Mouse (Mus musculus): Measurements from ENCODE around the gene Abat.
A peak's percentile ranks its signal among the peaks of the same experiment; 100 is the strongest.
"Not testable (repeated sequence)": the region's sequence is repeated elsewhere in the genome, so short reads cannot be mapped to it uniquely, and the experiment has no call there.

Abat gene

DNA sequence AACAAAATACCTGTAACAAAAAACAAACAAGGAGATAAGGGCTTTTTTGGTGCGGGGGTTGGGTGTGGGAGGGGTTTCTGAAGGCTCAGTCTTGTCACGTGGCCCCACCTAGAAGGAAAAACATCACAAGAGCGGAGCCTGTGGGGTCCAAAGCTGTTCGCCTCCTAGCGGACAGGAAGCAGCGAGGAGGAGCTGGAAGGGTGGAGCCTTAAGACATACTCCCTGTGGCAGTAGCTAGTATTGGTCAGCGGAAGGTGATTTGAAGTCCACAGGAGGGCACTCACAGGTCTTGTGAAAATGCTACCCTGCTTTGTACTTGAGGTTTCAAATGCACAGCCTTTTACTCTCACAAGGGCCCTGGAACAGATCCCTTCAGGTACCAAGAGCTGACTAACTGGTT is 19.7 kb downstream of the Abat start:
- no peak for DNase-seq (ENCODE audit: low spot score)

DNA sequence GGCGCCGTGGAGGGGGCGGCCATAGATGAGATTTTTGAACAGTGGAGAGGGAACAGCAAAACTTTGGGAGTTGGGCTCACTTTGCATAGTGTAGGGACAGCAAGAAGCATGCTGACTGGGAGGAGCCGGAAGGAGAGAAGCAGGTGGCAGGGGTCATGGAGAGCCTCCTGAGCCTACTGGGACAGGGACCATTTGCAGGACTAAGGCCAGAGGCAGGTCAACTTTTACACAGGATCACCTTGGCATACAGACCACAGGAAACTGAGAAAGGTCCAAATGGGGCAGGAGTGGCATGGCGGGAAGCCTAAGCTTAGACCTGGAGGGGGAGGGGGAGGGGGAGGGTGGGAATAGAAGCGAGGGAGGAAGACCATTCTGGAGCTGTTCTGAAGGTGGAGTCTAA is 20.2 kb downstream of the Abat start:
- no peak for DNase-seq (ENCODE audit: low spot score)

DNA sequence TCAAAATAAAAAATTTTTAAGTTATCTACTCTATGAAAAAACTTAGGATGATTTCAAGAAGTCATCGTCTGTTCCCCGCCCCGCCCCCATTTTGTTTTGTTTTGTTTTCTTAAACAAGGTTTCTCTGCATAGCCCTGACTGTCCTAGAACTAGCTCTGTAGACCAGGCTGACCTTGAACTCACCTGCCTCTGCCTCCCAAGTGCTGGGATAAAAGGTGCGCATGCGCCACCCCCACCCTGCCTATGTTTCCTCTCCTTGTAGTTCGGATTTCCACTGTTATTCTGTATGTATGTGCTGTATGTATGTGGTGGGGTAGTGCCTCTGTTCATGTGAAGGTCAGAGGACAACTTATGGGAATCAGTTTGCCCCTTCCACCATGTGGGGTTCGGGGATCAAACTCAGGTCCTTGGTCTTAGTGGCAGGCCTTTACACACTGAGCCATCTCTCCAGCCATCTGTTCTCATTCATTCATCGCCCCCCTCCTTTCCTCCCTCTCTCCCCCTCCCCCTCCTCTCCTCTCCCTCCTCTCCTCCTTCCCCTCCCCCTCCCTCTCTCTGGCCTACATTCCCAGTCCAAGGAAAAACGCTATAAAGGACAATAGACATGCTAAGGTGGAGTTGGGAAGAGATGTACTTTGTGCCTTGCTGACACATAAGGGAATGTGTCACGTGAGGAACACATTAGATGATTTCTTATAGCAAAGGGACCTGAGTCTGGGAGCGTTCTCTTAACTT is 21.4 kb downstream of the Abat start:
- DNase-seq (ENCODE audit: low spot score) = no peak

DNA sequence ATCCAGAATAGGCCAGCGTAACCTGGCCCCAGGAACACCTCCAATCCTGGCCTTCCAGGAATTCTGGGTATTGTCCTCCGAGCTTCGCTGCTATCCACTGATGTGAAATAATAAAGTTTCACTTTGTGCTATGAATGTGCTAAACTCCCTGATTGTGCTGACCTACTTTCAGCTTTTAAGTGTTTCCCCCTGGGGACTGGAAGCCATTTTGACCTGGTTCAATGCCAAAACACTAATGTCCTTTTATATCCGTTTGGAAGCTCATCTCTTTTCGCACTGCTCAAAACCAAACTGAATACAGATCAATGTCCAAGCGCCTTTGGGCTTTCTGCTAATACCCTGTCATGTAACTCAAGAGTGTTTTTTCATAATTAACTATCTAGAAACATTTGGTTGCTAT is 22.2 kb downstream of the Abat start:
- DNase-seq (ENCODE audit: low spot score) = no peak

DNA sequence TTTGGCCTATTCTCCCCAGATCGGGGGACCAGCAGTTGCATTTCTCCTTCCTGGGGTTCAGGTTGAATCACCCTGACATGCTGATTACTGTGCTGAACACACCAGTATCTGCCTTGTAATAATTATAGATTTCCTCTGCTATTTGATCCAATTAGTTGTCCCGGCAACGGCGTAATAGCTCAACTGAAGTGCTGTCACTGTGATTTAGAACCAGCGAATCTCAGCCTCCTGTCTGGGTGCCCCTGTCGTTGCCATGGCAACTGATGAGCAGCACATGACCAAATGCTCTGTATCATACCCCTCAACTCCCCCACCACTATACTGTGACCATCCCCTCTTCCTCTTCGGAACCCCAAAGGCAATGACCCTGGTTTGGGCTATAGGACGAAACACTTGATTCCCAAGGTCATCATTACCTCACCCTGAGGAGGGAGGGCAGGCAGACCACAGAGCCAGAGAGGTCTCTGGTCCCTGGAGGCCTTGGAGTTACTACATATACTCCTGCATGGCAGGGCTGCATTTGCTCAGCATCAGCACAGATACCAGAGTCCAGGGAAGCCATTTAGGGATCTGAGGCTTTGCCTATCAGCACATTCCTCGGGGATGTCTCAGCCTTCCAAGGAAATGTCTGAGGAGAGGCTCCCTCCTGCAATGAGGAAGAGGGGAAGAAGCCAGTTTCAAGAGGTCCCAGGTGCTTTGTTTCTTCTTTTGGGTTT is 26.1 kb downstream of the Abat start:
- no peak for DNase-seq (ENCODE audit: low spot score)

DNA sequence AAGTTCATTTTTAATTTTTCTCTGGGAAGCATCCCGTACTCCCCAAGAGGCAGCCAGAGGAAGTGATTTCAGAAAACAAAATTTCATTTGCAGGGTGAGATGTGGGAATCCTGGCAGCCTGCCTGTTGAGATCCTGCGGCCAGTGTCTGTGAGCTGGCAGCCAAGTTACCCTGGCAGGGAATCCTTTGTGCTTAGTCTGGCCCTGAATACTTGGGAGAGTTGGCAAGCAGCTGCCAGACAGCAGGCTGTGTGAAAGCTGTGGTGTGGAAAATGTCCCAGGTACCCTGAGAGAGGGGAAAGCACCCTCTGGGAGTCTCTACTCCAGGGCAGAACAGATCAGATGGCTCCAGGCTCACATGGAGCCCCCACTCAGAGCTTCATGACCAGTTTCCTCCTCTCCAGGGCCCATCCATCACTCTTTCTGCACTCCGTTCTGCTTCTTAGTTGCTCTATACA is 27.7 kb downstream of the Abat start:
- peak; percentile 37 for DNase-seq (ENCODE audit: low spot score)

DNA sequence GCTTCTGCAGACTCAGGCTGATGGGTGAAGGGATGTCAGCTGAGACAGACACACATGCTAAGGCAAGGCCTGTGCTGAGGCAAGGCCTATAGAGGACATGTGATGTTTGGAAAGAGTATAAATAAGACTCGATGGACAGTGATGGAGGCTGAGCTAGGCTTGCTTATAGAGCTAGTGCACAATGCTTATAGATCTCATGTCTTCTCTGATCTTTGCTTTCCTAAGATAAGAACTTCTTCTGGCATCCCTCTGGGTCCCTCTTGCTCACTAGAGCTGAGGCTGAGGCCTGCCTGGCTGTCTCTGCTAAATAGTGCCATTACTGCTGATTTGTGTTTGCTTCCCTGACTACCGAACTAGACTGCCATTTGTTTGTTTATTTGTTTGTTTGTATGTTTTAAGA is 34.6 kb downstream of the Abat start:
- no peak for DNase-seq (ENCODE audit: low spot score)

DNA sequence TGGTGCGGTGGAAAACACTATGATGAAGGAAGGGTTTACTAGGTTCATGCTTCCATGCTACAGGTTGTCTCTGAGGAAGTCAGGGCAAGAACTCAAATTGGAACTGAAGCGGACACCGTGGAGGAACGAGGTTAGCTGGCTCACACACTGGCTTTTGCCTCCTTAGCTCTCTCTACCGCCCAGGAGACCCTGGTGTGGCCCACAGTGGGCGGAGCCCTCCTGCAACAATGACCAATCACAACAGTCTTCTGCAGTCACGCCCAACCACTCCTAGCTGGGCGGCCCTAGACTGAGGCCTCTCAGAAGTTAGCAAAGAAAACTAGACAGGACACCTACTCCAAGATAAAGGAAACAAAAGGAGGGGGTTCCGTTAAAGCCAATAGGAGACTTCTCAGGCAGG is 36.3 kb downstream of the Abat start:
- DNase-seq (ENCODE audit: low spot score) = no peak

DNA sequence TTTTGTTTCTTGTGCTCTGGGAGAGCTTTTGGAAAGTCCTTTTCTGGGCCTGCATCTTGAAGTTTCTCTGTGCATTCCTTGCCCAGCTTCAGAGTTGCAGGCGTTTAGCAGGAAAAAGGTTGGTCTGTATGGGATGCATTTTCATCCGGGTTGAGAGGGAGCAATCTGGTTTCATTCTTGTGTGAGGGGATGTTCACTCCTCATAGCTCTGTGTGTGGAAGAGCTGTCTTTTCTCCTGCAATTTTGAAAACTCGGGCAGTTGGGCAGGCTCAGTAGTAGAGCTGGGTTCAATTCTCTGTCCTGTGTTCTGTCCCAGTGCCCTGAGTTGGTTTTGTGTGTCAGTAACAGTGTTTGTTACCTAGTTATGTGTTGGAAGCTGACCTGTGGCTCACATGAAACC is 41.1 kb downstream of the Abat start:
- DNase-seq (ENCODE audit: low spot score) = no peak

DNA sequence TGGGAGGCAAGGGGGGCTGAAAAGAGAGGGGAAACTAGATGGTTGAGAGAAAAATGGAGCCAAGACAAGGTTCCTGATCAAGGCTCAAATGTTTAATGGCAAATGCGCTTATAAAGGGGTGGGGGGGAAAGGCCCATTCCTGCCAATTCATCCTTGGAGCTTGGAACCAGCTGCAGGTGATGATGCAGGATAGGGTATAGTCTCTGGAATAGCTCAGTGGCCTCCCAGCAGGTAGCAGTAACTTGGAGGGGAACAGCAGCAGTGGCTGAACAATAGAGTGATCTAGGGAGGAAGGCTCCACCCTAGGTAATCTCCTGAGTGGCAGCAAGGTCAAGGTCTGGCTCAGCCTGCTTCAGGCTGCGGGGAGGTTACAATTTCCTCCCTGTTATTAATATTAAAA is 41.5 kb downstream of the Abat start:
- DNase-seq (ENCODE audit: low spot score) = not testable (repeated sequence)

DNA sequence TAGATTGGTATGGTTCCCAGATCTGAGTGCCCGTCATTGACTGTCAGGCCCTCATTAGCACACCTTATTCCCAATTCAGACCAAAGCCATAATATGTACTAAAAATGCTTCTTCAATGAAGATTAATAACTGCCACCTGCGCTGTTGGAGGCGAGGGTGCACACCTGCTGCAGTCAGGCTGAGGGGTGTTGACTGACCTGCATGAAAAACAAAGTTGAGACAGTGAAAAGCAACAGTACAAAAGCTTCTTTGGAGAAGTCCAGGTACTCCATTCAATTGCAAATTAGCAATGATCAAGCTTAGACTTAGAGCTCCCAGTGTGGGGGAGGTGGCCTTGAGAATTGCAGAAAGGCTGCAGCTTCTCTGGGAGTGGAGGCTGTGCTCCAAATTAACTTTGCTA is 42.1 kb downstream of the Abat start:
- not testable (repeated sequence) for DNase-seq (ENCODE audit: low spot score)

DNA sequence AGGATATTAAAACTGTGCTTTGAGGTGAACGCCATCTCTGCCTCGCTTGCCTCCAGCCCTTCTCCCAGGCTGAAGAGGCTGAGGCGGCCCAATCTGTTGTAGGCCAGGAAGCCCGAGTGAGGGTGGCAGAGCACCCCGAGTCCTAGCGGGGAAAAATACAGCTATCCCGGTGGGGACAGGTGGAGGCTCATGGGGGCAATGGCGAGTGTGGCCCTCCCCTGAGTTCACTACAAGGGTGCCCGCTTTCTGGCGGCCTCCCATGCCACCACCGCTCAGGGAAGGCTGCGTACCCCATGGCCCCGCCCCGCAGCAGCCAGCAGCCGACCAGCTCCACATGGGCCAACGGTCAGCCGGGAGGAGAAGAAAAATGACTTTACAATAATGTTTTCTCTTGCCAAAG is 46.9 kb downstream of the Abat start:
- DNase-seq (ENCODE audit: low spot score) = no peak

DNA sequence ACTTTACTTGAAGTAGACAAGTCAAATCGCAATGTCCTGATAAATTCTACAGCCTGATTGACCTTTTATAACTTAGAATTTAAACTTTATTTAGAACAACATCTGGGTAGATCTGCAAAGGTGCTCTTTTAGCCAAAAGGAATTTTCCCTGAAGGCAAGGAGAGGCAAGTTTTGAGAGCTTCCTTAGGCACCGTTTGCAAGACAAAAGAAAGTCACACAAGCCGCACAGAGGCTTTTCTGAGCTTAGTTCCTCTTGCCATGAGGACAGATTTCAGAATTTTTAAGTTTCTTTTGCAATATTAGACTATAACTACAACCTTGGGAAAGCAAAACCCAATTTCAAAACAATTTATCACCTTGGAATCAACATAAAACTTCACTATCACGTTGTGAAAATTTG is 47.9 kb downstream of the Abat start:
- DNase-seq (ENCODE audit: low spot score) = not testable (repeated sequence)

DNA sequence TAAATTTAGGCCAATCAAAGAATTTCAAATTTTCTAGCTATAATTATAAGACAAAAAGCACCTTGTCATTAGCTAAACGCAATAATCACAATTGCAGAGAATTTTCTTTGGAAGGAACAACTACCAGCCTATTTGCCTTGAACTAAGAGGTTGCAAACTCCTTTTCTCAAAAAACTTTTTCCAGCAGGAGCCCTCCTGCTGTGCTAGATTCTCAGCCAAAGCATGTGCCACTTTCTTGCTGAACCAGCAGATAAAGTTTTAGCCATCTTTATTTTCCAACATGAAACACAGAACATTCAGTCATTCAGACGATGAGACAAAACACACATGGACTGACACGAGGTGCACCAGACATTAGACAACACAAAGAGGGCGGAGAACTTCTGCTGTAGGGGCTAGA is 48.6 kb downstream of the Abat start:
- not testable (repeated sequence) for DNase-seq (ENCODE audit: low spot score)

DNA sequence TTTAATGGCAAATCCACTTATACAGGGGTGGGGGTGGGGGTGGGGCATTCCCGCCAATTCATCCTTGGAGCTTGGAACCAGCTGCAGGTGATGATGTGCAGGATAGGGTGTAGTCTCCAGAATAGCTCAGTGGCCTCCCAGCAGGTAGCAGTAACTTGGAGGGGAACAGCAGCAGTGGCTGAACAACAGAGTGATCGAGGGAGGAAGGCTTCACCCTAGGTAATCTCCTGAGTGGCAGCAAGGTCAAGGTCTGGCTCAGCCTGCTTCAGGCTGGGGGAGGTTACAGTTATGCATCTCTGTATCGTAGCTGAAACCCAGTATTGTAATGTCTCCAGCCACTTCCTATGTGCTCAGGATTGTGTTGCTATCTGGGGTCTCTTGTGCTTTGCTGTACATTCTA is 49.6 kb downstream of the Abat start:
- not testable (repeated sequence) for DNase-seq (ENCODE audit: low spot score)

DNA sequence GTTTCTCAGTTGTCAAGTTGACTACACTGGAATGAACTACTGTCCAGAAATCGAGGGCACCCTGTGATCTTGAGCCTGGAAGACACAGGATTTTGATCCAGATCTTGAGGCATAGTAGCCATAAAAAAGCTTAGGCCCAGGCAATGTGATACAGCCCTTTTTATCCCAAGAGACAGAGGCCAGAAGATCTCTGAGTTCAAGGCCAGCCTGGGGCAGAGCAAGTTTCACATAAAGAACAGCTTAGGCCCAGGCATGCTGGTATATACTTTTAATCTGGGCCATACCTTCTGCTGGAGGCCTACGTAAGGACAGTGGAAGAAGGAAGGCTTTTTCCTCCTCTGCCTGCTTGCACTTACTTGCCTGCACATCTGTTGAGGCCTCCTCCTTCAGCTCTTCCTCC is 51.6 kb downstream of the Abat start:
- no peak for DNase-seq (ENCODE audit: low spot score)

DNA sequence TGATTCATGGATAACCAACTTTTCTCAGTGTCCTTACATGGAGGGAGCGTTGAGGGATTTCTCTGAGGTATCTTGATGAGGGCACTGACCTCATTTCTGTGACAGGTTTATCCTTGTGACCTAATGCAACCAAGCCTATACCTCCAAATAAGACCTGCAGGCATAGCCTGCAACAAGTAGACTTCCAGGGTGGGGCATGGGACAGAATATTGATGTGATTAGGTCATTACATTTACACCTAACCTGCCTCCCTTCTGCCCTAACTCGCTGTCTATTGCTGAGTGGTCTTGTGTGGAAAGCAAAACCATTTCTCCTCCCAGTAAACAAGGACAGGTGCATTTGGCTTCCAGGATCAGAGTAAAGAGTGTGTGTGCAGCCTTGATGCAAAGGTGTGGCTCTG is 52.3 kb downstream of the Abat start:
- no peak for DNase-seq (ENCODE audit: low spot score)

DNA sequence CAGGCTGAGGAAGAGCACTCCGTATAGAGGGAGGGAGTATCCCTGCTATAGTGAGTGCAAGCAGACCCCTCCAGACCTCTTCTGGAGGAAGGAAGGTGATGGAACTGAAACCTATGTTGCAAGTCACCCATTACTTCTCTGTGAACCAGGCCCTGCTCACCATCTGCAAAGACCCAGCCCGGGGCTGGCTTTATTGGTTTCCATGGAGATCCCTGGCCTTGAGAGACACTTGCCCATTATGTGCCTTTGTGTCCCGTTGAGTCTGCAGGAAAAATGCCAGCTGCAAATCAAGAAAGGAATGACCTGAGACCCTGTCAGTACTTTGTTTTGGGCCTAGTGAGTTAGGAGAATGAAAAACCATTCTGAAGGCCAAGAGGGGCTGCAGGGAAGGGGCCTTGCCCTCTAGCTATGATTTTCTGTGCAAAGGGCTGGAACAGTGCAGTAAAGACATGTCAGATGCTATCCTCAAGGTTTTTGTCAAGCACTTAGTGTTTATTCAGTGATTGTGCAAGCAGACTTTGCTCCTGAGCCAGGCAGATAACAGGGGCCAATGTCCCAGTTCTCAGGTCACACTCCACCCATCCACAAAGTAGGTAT is 53.0 kb downstream of the Abat start:
- DNase-seq (ENCODE audit: low spot score) = no peak

DNA sequence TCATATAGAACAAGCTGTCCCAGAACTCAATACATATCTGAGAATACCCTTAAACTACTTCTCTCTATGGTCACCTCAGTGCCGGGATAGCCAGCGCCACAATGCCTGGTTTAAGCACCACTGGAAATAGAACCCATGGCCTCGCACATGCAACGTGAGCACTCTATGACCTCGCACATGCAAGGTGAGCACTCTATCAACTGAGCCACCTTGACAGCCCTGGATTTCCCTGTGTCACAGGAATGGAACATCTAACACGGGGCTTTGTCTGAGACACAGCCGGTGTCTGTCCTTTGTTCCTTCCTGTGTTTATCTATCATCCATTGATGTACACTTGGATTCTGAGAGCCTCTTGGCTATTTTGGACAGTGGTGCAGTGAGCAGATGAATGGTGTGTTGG is 55.7 kb downstream of the Abat start:
- no peak for DNase-seq (ENCODE audit: low spot score)

DNA sequence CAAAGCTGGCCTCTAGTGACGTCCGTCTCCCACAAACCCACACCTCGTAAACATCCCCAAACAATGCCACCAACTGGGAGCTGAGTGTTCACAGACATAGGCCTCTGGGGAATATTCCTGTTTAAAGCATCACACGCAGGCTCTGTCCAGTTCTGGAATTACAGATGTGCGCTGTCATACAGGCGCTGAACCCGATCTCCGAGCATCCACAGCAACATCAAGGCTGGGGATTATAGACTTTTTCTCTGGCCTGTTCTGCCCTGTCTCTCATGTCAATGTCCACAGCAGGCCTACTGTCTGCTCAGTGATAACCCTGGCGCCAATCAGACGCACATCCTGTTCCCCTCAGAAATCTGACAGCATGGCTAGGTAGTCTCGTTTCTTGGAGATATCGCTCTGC is 57.1 kb downstream of the Abat start:
- DNase-seq (ENCODE audit: low spot score) = no peak

DNA sequence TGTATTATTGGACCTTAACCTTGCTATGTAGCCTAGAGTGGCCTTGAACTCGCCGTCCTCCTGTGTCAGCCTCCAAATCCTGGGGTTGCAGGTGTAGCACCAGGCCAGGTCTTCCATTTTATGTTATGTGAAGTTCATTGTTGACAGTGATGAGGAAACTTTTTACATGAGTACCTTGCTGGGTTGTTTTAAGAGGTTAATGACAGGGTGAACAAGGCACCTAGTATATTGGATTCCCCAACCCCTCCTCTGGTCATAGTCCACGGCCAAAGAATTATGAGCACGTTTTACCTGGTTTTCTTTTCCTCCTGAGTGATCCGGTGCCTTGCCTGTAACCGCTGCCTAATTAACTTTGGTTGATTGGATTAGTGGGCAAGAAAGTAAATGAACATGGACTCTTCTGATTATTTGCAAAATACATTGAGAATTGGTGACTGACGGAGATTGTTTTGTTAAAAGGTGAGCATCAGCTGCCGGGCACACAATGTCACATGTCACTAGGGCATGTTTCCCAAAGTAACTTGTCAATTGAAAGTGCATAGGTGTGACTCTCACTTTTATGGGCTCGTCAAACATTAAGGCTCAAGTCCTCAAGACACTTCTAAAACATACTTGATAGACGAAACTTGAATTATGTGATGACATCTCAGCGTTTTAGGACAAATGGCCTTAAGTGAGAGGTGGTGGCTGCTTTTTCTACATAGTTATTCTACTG is 57.8 kb downstream of the Abat start:
- DNase-seq (ENCODE audit: low spot score) = no peak

DNA sequence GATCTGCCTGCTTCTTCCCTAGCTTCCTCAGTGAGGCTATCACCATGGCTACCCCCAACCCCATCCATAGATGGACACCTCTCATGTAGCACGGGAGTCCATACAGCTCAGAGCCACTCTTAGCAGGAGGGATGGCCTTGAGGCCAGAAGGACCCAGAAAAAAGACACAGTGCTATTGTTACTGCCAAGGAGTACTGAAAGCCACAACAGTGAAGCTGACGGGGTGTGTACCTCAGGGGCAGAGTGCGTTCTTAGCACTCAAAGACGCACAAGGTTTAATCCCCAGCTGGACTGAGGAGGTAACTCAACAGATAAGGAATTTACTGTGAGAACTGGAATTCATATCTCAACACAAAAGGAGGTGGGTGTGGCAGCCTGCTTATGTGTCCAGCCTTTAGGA is 59.8 kb downstream of the Abat start:
- no peak for DNase-seq (ENCODE audit: low spot score)

DNA sequence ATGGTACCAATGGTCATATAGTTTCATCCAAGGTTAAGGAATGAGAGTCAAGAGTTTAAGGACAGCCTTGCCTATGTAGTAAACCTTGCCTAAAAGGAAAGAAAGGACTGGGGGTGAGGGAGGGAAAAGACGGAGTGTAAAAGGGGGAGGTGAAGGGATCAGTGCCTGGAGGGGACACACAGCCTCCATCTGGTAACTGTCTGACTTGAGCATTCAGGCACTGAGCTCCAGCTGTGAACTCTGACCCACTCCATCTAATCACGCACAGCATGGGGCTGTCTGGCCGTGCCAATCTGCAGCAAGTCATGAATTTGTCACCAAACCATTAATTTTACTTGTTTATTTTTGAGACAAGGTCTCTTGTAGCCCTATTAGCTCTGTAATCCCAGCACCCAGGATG is 60.5 kb downstream of the Abat start:
- DNase-seq (ENCODE audit: low spot score) = no peak
